23 mouse cellular contexts compared by ENCODE assay signal in genomic region chr1:155974931-155975330, GRCm38 (mm10). TPM values are rescaled to one million over a fixed set of nuclear protein-coding genes. Genes with fewer than 3 reads are reported as not detected.
A peak's percentile ranks its signal among the peaks of the same experiment; 100 is the strongest.
DNase-seq lines count a peak whose midpoint lies in the region; ATAC-seq and TF ChIP-seq lines count a peak whose summit lies in the region.
"Had no signal": no experiment of that assay in that cellular context is flagged by ENCODE, and none has a peak within 500 bp of the region (broad histone marks: within the 10 kb centered on the region; RNA-seq: fewer than 3 reads in every experiment).

No protein-coding gene starts in this region.

- H3K4me2 ChIP-seq in heart, embryonic 13.5 days: peak overlapping the region; percentile 70
- peak overlapping the region; percentile 76 for H3K4me2 ChIP-seq in liver, embryonic 12.5 days

- no peak for DNase-seq in heart, postnatal 10 days
- peak; percentile 20 for DNase-seq in c-Kit-positive CD71-positive TER-119-negative erythroid progenitor cells, embryonic 14.5 days (ENCODE audit: low read depth)
- DNase-seq in thymus, postnatal 0 days (ENCODE audit: low spot score): no peak
- no peak for DNase-seq in kidney, postnatal 10 days
- DNase-seq: adrenal gland, postnatal 10 days; heart, adult 18-20 months; kidney, postnatal 4 days; layer of hippocampus, adult 9-11 months; lung, embryonic 14.5 days; spleen, adult 18-20 months; thymus, adult 18-20 months had no signal

- no peak overlapping the region for H3K4me3 ChIP-seq in heart, embryonic 13.5 days
- H3K4me3 ChIP-seq in liver, embryonic 12.5 days: no peak overlapping the region; the same call in 1 of the 2 replicates
- no peak overlapping the region for H3K4me3 ChIP-seq in small intestine, adult 2 months (ENCODE audit: low read depth, low read length)
- H3K4me3 ChIP-seq: neural tube, embryonic 12.5 days had no signal

- H3K27me3 ChIP-seq in heart, embryonic 13.5 days (replicated peaks): no peaks in the 10 kb centered on the region
- no peaks in the 10 kb centered on the region for H3K27me3 ChIP-seq in liver, embryonic 12.5 days (replicated peaks)
- no peaks in the 10 kb centered on the region for H3K27me3 ChIP-seq in small intestine, adult 2 months (ENCODE audit: control insufficient read depth, insufficient read depth, low read length)
- H3K27me3 ChIP-seq: embryonic facial prominence, embryonic 15.5 days; heart, embryonic 15.5 days; limb, embryonic 12.5 days; midbrain, embryonic 12.5 days; neural tube, embryonic 12.5 days had no signal

- H3K9ac ChIP-seq in heart, embryonic 13.5 days: no peak overlapping the region
- H3K9ac ChIP-seq in liver, embryonic 12.5 days: no peak overlapping the region

- no peaks in the 10 kb centered on the region for H3K9me3 ChIP-seq in heart, embryonic 13.5 days
- H3K9me3 ChIP-seq in liver, embryonic 12.5 days (replicated peaks): no peaks in the 10 kb centered on the region
- H3K9me3 ChIP-seq: embryonic facial prominence, embryonic 15.5 days; heart, embryonic 15.5 days; limb, embryonic 12.5 days; midbrain, embryonic 12.5 days; neural tube, embryonic 12.5 days had no signal

- WGBS in heart, embryonic 13.5 days: 20% methylated on average over 2 of the region's 2 CpGs
- WGBS in liver, embryonic 12.5 days (ENCODE audit: insufficient replicate concordance): 16% methylated on average over 2 of the region's 2 CpGs
- WGBS in small intestine, adult 2 months: 13% methylated on average over 2 of the region's 2 CpGs

- no peak for TF ChIP-seq POLR2A in small intestine, adult 2 months (IDR thresholded peaks at IDR 0.05; ENCODE audit: low read depth, low read length)

- TF ChIP-seq CTCF in small intestine, adult 2 months (IDR thresholded peaks at IDR 0.05; ENCODE audit: extremely low read depth, insufficient read length, insufficient replicate concordance, low read depth, low read length): no peak

- H3K4me1 ChIP-seq in heart, embryonic 13.5 days: peaks cover 28% of the 10 kb centered on the region
- peaks cover 33% of the 10 kb centered on the region for H3K4me1 ChIP-seq in liver, embryonic 12.5 days
- H3K4me1 ChIP-seq in small intestine, adult 2 months (ENCODE audit: control insufficient read depth, insufficient read depth, insufficient read length, low read length): peaks cover 8% of the 10 kb centered on the region; the same call in 1 of the 2 replicates

- no peak for ATAC-seq in heart, embryonic 13.5 days (ENCODE audit: extremely low read depth, insufficient number of reproducible peaks, low FRiP score, low TSS enrichment)
- no peak for ATAC-seq in liver, embryonic 12.5 days
- ATAC-seq: activated CD4-positive, CD25-positive, alpha-beta regulatory T cell, adult 4 months; inflammation-experienced regulatory T-cells, adult 6 months; Patski had no signal

- no peaks in the 10 kb centered on the region for H3K36me3 ChIP-seq in heart, embryonic 13.5 days
- no peaks in the 10 kb centered on the region for H3K36me3 ChIP-seq in liver, embryonic 12.5 days
- H3K36me3 ChIP-seq in small intestine, adult 2 months (ENCODE audit: control insufficient read depth, insufficient read depth, low read length): no peaks in the 10 kb centered on the region
- H3K36me3 ChIP-seq: embryonic facial prominence, embryonic 15.5 days; heart, embryonic 15.5 days; limb, embryonic 12.5 days; midbrain, embryonic 12.5 days; neural tube, embryonic 12.5 days had no signal

- intact Hi-C loops in heart, postnatal 10 days (cut with DNase I): no loop called here

- H3K27ac ChIP-seq in heart, embryonic 13.5 days (replicated peaks): no peak overlapping the region
- H3K27ac ChIP-seq in liver, embryonic 12.5 days: no peak overlapping the region
- H3K27ac ChIP-seq in small intestine, adult 2 months (ENCODE audit: insufficient read depth, low read depth, low read length): 0 out of 2 replicates have a peak overlapping the region, but pooled peaks have one; percentile 34
- H3K27ac ChIP-seq: limb, embryonic 12.5 days; macrophage; neural tube, embryonic 12.5 days had no signal

RNA-seq across cellular contexts. Expression of gene Cep350, which starts 1.9 kb away (rescaled TPM):
- polyA plus RNA-seq in heart, embryonic 13.5 days (2015; fragmentation: Nextera tagmentation; extraction: Ambion mirVana): 7.0 and 7.9 TPM in 2 replicates
- 10 to 100 TPM; 37.3 to 41.0 TPM for total RNA-seq in heart, postnatal 10 days (2021)
- 7.8 and 9.3 TPM in 2 replicates for polyA plus RNA-seq in liver, embryonic 12.5 days (2016; fragmentation: Nextera tagmentation; extraction: Ambion mirVana)
- 2.9 and 5.8 TPM in 2 replicates for polyA plus RNA-seq in small intestine, adult 2 months (2012; rRNA removed)
- polyA plus RNA-seq in thymus, postnatal 0 days (2015; fragmentation: Nextera tagmentation; extraction: Ambion mirVana): 10.4 and 16.9 TPM in 2 replicates
